Mouse (Mus musculus) embryonic facial prominence, embryonic 11.5 days (tissue): Measurements from ENCODE around the gene Eef1b2. TPM values are rescaled to one million over a fixed set of nuclear protein-coding genes. Genes with fewer than 3 reads are reported as not detected.
"Not testable (repeated sequence)": the region's sequence is repeated elsewhere in the genome, so short reads cannot be mapped to it uniquely, and the experiment has no call there.

Source experiments
- ATAC-seq: fragments of 200-750 bp; cut with Nextera tagmentation; replicated peaks from 2 replicates; pipeline ENCODE4 v1.8.0; 2017; ENCODE audit warnings: low read depth; ENCODE audit not compliant: insufficient number of reproducible peaks, low FRiP score, low TSS enrichment
- DNase-seq: peaks from one replicate; pipeline ENCODE4 v3.0.0-alpha.2; 2015; ENCODE audit warnings: low spot score
- H3K27ac ChIP-seq: fragments of 300-500 bp; sonication (generic); replicated peaks from 2 replicates; pipeline ENCODE4 v1.5.1; 2014; ENCODE audit warnings: mild to moderate bottlenecking, low read depth, low read length, control low read depth
- H3K27me3 ChIP-seq: fragments of 300-500 bp; sonication (generic); 2 replicates; pipeline ENCODE4 v1.6.1; 2014; ENCODE audit warnings: mild to moderate bottlenecking, low read length, moderate library complexity, mixed read lengths; ENCODE audit not compliant: control insufficient read depth, insufficient read depth
- H3K36me3 ChIP-seq: fragments of 300-500 bp; sonication (generic); replicated peaks from 2 replicates; pipeline ENCODE4 v1.6.1; 2014; ENCODE audit warnings: low read depth, mild to moderate bottlenecking, low read length, moderate library complexity, mixed read lengths; ENCODE audit not compliant: control insufficient read depth, insufficient read depth
- H3K4me1 ChIP-seq: fragments of 300-500 bp; sonication (generic); 2 replicates; pipeline ENCODE4 v1.6.1; 2014; ENCODE audit warnings: low read length, mixed read lengths; ENCODE audit not compliant: control insufficient read depth, insufficient read depth
- H3K4me2 ChIP-seq: fragments of 300-500 bp; sonication (generic); 2 replicates; pipeline ENCODE4 v1.6.1; 2014; ENCODE audit warnings: low read depth, mild to moderate bottlenecking, control low read depth, low read length, moderate library complexity
- H3K4me3 ChIP-seq: fragments of 300-500 bp; sonication (generic); 2 replicates; pipeline ENCODE4 v1.5.1; 2014; ENCODE audit warnings: low read depth, low read length, control low read depth
- H3K9ac ChIP-seq: fragments of 300-500 bp; sonication (generic); replicated peaks from 2 replicates; pipeline ENCODE4 v1.6.1; 2014; ENCODE audit warnings: mild to moderate bottlenecking, control low read depth, low read length
- H3K9me3 ChIP-seq: fragments of 300-500 bp; sonication (generic); replicated peaks from 2 replicates; pipeline ENCODE4 v1.6.1; 2016; ENCODE audit warnings: mild to moderate bottlenecking, low read length, inconsistent platforms, mixed read lengths; ENCODE audit not compliant: control insufficient read depth
- WGBS: fragments of 180-500 bp; shearing (Covaris S2); extraction: QIAGEN DNeasy Blood & Tissue Kit; methylation state at CpG from one replicate; pipeline ENCODE4 v1.1.7; 2014; 5-methylcytosine and 5-hydroxymethylcytosine counted together
- polyA plus RNA-seq: library from polyadenylated mRNA; unstranded; fragments of >200 nt; fragmentation: Nextera tagmentation; extraction: Ambion mirVana; gene quantifications from 2 replicates; pipeline ENCODE4 v1.2.1, GENCODE M21; 2014

The Eef1b2 gene
- polyA plus RNA-seq, 1 experiment from 2014 or later: 611 TPM

DNA sequence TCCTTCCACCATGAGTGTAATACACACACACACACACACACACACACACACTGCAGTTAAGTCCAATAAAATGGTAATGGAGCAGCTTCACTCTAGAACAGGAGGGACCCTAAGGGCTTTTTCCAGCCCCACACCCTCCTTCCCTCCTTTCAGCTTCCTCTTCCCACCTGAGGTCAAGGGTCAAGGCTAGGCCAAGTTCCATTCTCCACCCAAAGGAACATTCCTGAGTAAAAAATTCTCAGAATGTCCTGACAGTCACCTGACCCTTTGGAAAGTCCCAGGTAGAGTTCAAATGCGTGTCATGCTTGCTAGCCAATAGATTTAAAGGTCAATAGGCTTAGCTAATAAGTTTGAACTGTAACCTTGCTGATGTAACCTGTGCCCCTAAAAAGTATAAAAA lies 38.0 kb upstream of the Eef1b2 start:
- not testable (repeated sequence) for H3K4me3 ChIP-seq, H3K4me1 ChIP-seq, ATAC-seq, H3K27me3 ChIP-seq, DNase-seq, H3K9me3 ChIP-seq, H3K4me2 ChIP-seq, H3K27ac ChIP-seq, H3K36me3 ChIP-seq, H3K9ac ChIP-seq
- 87% methylated on average over 1 of the region's 1 CpGs for WGBS

DNA sequence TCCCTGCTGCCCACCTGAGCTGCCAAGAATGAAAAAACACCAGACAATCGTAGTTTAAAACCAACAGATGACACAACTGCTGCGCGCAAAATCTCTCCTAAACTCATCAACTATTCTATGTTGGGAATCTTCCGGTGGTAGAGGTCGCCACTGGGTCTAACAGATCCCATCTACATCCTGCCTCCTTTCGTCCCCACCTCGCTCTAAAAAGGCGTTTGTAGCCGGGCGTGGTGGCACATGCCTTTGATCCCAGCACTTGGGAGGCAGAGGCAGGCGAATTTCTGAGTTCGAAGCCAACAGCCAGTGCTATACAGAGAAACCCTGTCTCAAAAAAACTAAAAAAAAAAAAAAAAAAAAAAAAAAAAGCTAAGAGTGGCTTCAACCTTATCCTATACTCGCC lies 36.4 kb upstream of the Eef1b2 start:
- DNase-seq (no peak), ATAC-seq (no peak)
- 94% methylated on average over 13 of the region's 13 CpGs for WGBS
- Histone ChIP-seq H3K36me3 (no peaks in the 10 kb centered on the region), H3K9me3 (no peaks in the 10 kb centered on the region), H3K4me1 (no peaks in the 10 kb centered on the region), H3K9ac (no peak overlapping the region), H3K4me3 (no peak overlapping the region), H3K27ac (no peak overlapping the region), H3K4me2 (no peak overlapping the region), H3K27me3 (no peaks in the 10 kb centered on the region)

DNA sequence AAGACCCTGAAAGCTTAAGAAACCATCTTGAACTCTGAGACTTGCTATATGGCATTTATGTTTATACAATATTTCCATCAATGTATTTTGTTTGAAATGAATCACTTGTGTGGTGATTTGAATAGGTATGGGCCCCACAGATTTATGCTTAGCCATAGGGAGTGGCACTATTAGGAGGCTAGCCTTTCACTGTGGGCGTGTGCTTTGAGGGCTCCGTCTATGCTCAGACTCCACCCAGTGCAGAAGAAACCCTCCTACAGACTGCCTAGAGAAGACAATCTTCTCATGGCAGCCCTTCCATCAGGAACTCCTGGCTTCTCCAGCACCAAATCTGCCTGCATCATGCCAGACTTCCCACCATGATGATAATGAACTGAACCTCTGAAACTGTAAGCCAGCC lies 8.0 kb upstream of the Eef1b2 start:
- ATAC-seq: no peak
- Histone ChIP-seq H3K9me3 (no peaks in the 10 kb centered on the region), H3K4me1 (no peaks in the 10 kb centered on the region), H3K36me3 (peaks cover 10% of the 10 kb centered on the region; the same call in 1 of the 2 replicates), H3K4me3 (no peak overlapping the region), H3K27ac (no peak overlapping the region), H3K4me2 (no peak overlapping the region), H3K27me3 (no peaks in the 10 kb centered on the region), H3K9ac (no peak overlapping the region)
- 89% methylated on average over 2 of the region's 2 CpGs for WGBS
- DNase-seq: no peak

DNA sequence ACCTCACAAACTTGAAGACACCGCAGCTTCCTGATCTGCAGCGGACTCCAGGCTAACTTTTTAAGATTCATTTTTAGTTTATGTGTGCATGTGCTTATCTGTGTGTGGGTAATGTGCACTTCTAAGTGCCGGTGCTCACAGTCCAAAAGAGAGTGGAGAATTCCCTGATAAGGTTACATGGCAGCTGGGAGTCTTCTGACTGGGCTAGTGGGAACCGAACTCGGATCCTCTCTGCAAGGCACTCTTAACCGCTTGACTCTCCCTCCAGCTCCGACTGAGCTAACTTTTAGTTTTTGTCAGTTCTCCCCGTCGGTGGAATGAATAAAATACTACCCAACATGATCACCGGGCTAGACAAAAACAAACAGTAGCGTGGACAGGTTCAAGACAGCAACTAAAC lies 772 bp upstream of the Eef1b2 start:
- H3K27ac ChIP-seq: no peak overlapping the region
- ATAC-seq: no peak

DNA sequence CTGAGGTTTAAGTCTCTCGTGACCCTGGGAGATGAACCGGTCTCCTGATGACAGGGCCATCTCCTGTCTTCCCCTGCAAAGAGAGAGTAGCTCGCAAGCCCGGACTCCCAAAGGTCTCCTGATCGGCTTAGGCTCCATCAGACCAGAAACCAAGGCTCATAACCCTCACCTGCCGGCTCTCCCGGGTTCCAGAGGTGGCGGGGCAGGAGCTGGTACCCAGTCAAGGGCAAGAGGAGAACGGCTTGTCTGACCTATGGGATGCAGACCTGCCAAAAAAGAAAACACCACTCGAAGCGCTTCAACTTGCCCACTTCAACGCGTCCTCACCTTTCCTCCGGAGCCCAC lies 394 bp upstream of the Eef1b2 start:
- ATAC-seq: peak; percentile 53; the same call in 1 of the 2 replicates
- H3K27ac ChIP-seq: no peak overlapping the region
- DNase-seq: no peak

More for the DNA sequence above, 772 bp upstream of the Eef1b2 start:
- Histone ChIP-seq H3K27me3 (no peaks in the 10 kb centered on the region), H3K9me3 (no peaks in the 10 kb centered on the region), H3K4me2 (peak overlapping the region; percentile 70), H3K4me1 (no peaks in the 10 kb centered on the region; the same call in none of the 2 replicates), H3K9ac (peak overlapping the region; percentile 96), H3K36me3 (no peaks in the 10 kb centered on the region), H3K4me3 (peak overlapping the region; percentile 93)
- DNase-seq: no peak
- 11% methylated on average over 11 of the region's 11 CpGs for WGBS

DNA sequence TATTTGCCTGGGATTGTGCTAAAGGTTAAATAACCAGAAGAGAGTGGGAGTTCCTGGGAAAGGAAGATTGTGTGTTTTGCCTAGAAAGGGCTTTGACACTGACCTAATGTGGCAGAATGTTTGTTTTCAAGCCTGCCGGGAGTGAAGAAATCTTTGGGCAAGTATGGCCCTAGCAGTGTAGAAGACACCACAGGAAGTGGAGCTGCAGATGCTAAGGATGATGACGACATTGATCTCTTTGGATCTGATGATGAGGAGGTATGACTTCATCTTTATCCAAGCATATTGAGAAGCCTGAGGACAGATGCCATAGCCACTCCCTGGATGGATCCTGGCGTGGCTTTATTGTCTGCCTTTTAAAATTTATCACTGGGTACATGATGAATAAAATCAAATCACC lies 1.7 kb downstream of the Eef1b2 start:
- ATAC-seq (no peak), DNase-seq (no peak)
- Histone ChIP-seq H3K4me2 (peak overlapping the region; percentile 50; the same call in 1 of the 2 replicates), H3K27ac (no peak overlapping the region), H3K9me3 (no peaks in the 10 kb centered on the region), H3K27me3 (no peaks in the 10 kb centered on the region), H3K36me3 (no peaks in the 10 kb centered on the region), H3K4me3 (no peak overlapping the region), H3K9ac (peak overlapping the region; percentile 96), H3K4me1 (no peaks in the 10 kb centered on the region; the same call in none of the 2 replicates)
- WGBS: 76% methylated on average over 3 of the region's 3 CpGs

More for the DNA sequence above, 394 bp upstream of the Eef1b2 start:
- Histone ChIP-seq H3K27me3 (no peaks in the 10 kb centered on the region), H3K4me3 (peak overlapping the region; percentile 93), H3K9me3 (no peaks in the 10 kb centered on the region), H3K36me3 (no peaks in the 10 kb centered on the region), H3K4me2 (peak overlapping the region; percentile 70), H3K4me1 (no peaks in the 10 kb centered on the region; the same call in none of the 2 replicates), H3K9ac (peak overlapping the region; percentile 96)
- under 1% methylated on average over 14 of the region's 14 CpGs for WGBS

GRCm38 (mm10) chr1:63180122-63180521 lies 3.5 kb downstream of the Eef1b2 start:
- no peaks in the 10 kb centered on the region for H3K36me3 ChIP-seq
- ATAC-seq: no peak

DNA sequence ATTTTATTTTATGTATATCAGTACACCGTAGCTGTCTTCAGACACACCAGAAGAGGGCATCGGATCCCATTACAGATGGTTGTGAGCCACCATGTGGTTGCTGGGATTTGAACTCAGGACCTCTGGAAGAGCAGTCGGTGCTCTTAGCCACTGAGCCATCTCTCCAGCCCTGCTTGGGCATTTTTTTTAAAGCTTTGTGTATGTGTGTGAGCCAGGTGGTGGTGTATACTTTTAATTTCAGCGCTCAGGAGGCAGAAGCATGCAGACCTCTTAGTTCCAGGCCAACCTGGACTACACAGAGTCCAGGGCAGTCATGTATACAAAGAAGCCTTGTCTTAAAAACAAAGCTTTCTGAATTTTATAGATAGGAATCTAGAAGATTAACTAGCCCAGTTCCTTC lies 4.0 kb downstream of the Eef1b2 start:
- ATAC-seq, H3K27ac ChIP-seq: not testable (repeated sequence)

More at GRCm38 (mm10) chr1:63180122-63180521, 3.5 kb downstream of the Eef1b2 start:
- Histone ChIP-seq H3K9me3 (no peaks in the 10 kb centered on the region), H3K27me3 (no peaks in the 10 kb centered on the region), H3K4me1 (no peaks in the 10 kb centered on the region; the same call in none of the 2 replicates), H3K9ac (no peak overlapping the region), H3K4me2 (no peak overlapping the region), H3K4me3 (no peak overlapping the region), H3K27ac (no peak overlapping the region)
- no peak for DNase-seq
- 86% methylated on average over 4 of the region's 4 CpGs for WGBS

More for the DNA sequence above, 4.0 kb downstream of the Eef1b2 start:
- H3K36me3 ChIP-seq, H3K4me2 ChIP-seq, H3K27me3 ChIP-seq, H3K4me1 ChIP-seq, DNase-seq, H3K4me3 ChIP-seq, H3K9me3 ChIP-seq, H3K9ac ChIP-seq: not testable (repeated sequence)
- 72% methylated on average over 4 of the region's 4 CpGs for WGBS
